Mouse (Mus musculus): ENCODE data around the gene 1600012H06Rik.
"Not testable (repeated sequence)": the region's sequence is repeated elsewhere in the genome, so short reads cannot be mapped to it uniquely, and the experiment has no call there.

GRCm38 (mm10) chr17:14968373-14968913, 25.5 kb downstream of the 1600012H06Rik start:
- TF ChIP-seq TAL1, GATA1 (IDR thresholded peaks at IDR 0.05; ENCODE audit: low read length): not testable (repeated sequence)

Data from erythroblast, embryonic 14.5 days (primary cell).